Mouse (Mus musculus) liver, postnatal 0 days (tissue): Measurements from ENCODE around the gene Lrrc1.

Experiments
- CTCF ChIP-seq: sonication (generic); IDR thresholded peaks from 2 replicates; pipeline ENCODE4 v1.5.1; 2016; ENCODE audit warnings: antibody characterized with exemption, low read depth
- EP300 ChIP-seq: IDR thresholded peaks from 2 replicates; pipeline ENCODE4 v1.6.1; 2016; ENCODE audit warnings: antibody characterized with exemption, low read depth, mild to moderate bottlenecking

DNA sequence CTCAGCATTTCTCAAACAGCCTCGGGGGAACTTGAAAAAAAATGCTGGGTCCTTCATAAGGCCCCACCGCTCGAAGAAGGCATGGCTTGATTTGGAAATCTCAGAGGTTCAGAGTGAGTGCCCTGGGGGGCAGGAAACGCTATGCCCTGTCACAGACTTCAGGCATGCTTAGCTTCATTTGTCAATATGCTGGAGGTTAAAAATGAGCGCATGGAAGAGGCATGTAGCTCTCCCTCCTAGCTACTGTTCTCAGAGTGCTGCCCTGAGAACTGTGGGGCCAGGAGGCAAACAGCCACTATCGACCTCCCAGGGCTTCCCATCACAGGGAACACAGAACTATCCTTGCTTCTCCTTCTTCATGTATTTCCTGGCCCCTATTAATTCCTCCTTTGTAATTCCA is 47.5 kb downstream of the Lrrc1 start:
- TF ChIP-seq CTCF (no peak), EP300 (no peak)
